Mouse (Mus musculus): ENCODE data around the gene Zfp367.

The Zfp367 gene

GRCm38 (mm10) chr13:64153083-64153682, at the start of gene Zfp367:
Gene Zfp367, minus strand, starts transcription at chr13:64153202.
- Histone ChIP-seq H3K36me3 (ENCODE audit: insufficient read depth, low read length) (peaks cover 14% of the 10 kb centered on the region), H3K9me3 (ENCODE audit: low read length) (no peaks in the 10 kb centered on the region), H3K4me1 (replicated peaks; ENCODE audit: low read depth, low read length) (peaks cover 61% of the 10 kb centered on the region), H3K4me3 (replicated peaks; ENCODE audit: low read length) (peak within 1 kb of the TSS; percentile 99), H3K27me3 (ENCODE audit: insufficient read depth, low read length) (no peaks in the 10 kb centered on the region)
- TF ChIP-seq CTCF (conservative IDR thresholded peaks at IDR 0.05; ENCODE audit: low read length) (no peak), NANOG (IDR thresholded peaks at IDR 0.05; ENCODE audit: borderline replicate concordance, low read length) (no peak), POU5F1 (IDR thresholded peaks at IDR 0.05; ENCODE audit: borderline replicate concordance, low read length) (no peak)

GRCm38 (mm10) chr13:64200911-64201310, 47.9 kb upstream of the Zfp367 start:
- no peak overlapping the region for H3K4me3 ChIP-seq (replicated peaks; ENCODE audit: low read length)
- no peak for TF ChIP-seq NANOG (IDR thresholded peaks at IDR 0.05; ENCODE audit: borderline replicate concordance, low read length)
- no peak for TF ChIP-seq CTCF (conservative IDR thresholded peaks at IDR 0.05; ENCODE audit: low read length)
- no peak for TF ChIP-seq POU5F1 (IDR thresholded peaks at IDR 0.05; ENCODE audit: borderline replicate concordance, low read length)

GRCm38 (mm10) chr13:64198310-64198709, 45.3 kb upstream of the Zfp367 start:
- Histone ChIP-seq H3K4me3 (replicated peaks; ENCODE audit: low read length) (no peak overlapping the region), H3K36me3 (ENCODE audit: insufficient read depth, low read length) (peaks cover 26% of the 10 kb centered on the region), H3K9me3 (ENCODE audit: low read length) (no peaks in the 10 kb centered on the region), H3K27me3 (ENCODE audit: insufficient read depth, low read length) (no peaks in the 10 kb centered on the region), H3K4me1 (replicated peaks; ENCODE audit: low read depth, low read length) (peaks cover 5% of the 10 kb centered on the region; the same call in 1 of the 2 replicates)
- TF ChIP-seq CTCF (conservative IDR thresholded peaks at IDR 0.05; ENCODE audit: low read length) (no peak), NANOG (IDR thresholded peaks at IDR 0.05; ENCODE audit: borderline replicate concordance, low read length) (no peak), POU5F1 (IDR thresholded peaks at IDR 0.05; ENCODE audit: borderline replicate concordance, low read length) (no peak)

More at GRCm38 (mm10) chr13:64200911-64201310, 47.9 kb upstream of the Zfp367 start:
- Histone ChIP-seq H3K36me3 (ENCODE audit: insufficient read depth, low read length) (peaks cover 22% of the 10 kb centered on the region), H3K4me1 (replicated peaks; ENCODE audit: low read depth, low read length) (peaks cover 12% of the 10 kb centered on the region), H3K9me3 (ENCODE audit: low read length) (no peaks in the 10 kb centered on the region), H3K27me3 (ENCODE audit: insufficient read depth, low read length) (no peaks in the 10 kb centered on the region)

GRCm38 (mm10) chr13:64197899-64198298, 44.9 kb upstream of the Zfp367 start:
- H3K4me1 ChIP-seq (replicated peaks; ENCODE audit: low read depth, low read length): peaks cover 5% of the 10 kb centered on the region; the same call in 1 of the 2 replicates
- TF ChIP-seq NANOG (IDR thresholded peaks at IDR 0.05; ENCODE audit: borderline replicate concordance, low read length) (no peak), POU5F1 (IDR thresholded peaks at IDR 0.05; ENCODE audit: borderline replicate concordance, low read length) (no peak), CTCF (conservative IDR thresholded peaks at IDR 0.05; ENCODE audit: low read length) (no peak)
- no peak overlapping the region for H3K4me3 ChIP-seq (replicated peaks; ENCODE audit: low read length)
- H3K9me3 ChIP-seq (ENCODE audit: low read length): no peaks in the 10 kb centered on the region
- H3K36me3 ChIP-seq (ENCODE audit: insufficient read depth, low read length): peaks cover 26% of the 10 kb centered on the region
- H3K27me3 ChIP-seq (ENCODE audit: insufficient read depth, low read length): no peaks in the 10 kb centered on the region

- H3K4me1 ChIP-seq (replicated peaks; ENCODE audit: low read depth, low read length): peaks cover 49% of the 10 kb centered on the region
- TF ChIP-seq POU5F1 (IDR thresholded peaks at IDR 0.05; ENCODE audit: borderline replicate concordance, low read length) (no peak), CTCF (conservative IDR thresholded peaks at IDR 0.05; ENCODE audit: low read length) (no peak), NANOG (IDR thresholded peaks at IDR 0.05; ENCODE audit: borderline replicate concordance, low read length) (no peak)
- no peaks in the 10 kb centered on the region for H3K27me3 ChIP-seq (ENCODE audit: insufficient read depth, low read length)
- no peaks in the 10 kb centered on the region for H3K9me3 ChIP-seq (ENCODE audit: low read length)
- H3K36me3 ChIP-seq (ENCODE audit: insufficient read depth, low read length): peaks cover 9% of the 10 kb centered on the region
- no peak overlapping the region for H3K4me3 ChIP-seq (replicated peaks; ENCODE audit: low read length)
These were observed 34.1 kb upstream of the Zfp367 start for GRCm38 (mm10) chr13:64187065-64187464.

- TF ChIP-seq POU5F1 (IDR thresholded peaks at IDR 0.05; ENCODE audit: borderline replicate concordance, low read length): no peak
- no peak for TF ChIP-seq CTCF (conservative IDR thresholded peaks at IDR 0.05; ENCODE audit: low read length)
- TF ChIP-seq NANOG (IDR thresholded peaks at IDR 0.05; ENCODE audit: borderline replicate concordance, low read length): no peak
- no peak overlapping the region for H3K4me3 ChIP-seq (replicated peaks; ENCODE audit: low read length)
- H3K9me3 ChIP-seq (ENCODE audit: low read length): no peaks in the 10 kb centered on the region
- H3K36me3 ChIP-seq (ENCODE audit: insufficient read depth, low read length): peaks cover 9% of the 10 kb centered on the region
- peaks cover 44% of the 10 kb centered on the region for H3K4me1 ChIP-seq (replicated peaks; ENCODE audit: low read depth, low read length)
- H3K27me3 ChIP-seq (ENCODE audit: insufficient read depth, low read length): no peaks in the 10 kb centered on the region
These were observed 33.5 kb upstream of the Zfp367 start for GRCm38 (mm10) chr13:64186516-64186915.

GRCm38 (mm10) chr13:64185586-64185985, 32.6 kb upstream of the Zfp367 start:
- TF ChIP-seq CTCF (conservative IDR thresholded peaks at IDR 0.05; ENCODE audit: low read length): no peak
- TF ChIP-seq NANOG (IDR thresholded peaks at IDR 0.05; ENCODE audit: borderline replicate concordance, low read length): no peak
- no peak for TF ChIP-seq POU5F1 (IDR thresholded peaks at IDR 0.05; ENCODE audit: borderline replicate concordance, low read length)
- Histone ChIP-seq H3K27me3 (ENCODE audit: insufficient read depth, low read length) (no peaks in the 10 kb centered on the region), H3K36me3 (ENCODE audit: insufficient read depth, low read length) (peaks cover 9% of the 10 kb centered on the region), H3K9me3 (ENCODE audit: low read length) (no peaks in the 10 kb centered on the region), H3K4me1 (replicated peaks; ENCODE audit: low read depth, low read length) (peaks cover 43% of the 10 kb centered on the region), H3K4me3 (replicated peaks; ENCODE audit: low read length) (no peak overlapping the region)

GRCm38 (mm10) chr13:64185176-64185575, 32.2 kb upstream of the Zfp367 start:
- peaks cover 40% of the 10 kb centered on the region for H3K4me1 ChIP-seq (replicated peaks; ENCODE audit: low read depth, low read length)
- no peaks in the 10 kb centered on the region for H3K27me3 ChIP-seq (ENCODE audit: insufficient read depth, low read length)
- TF ChIP-seq CTCF (conservative IDR thresholded peaks at IDR 0.05; ENCODE audit: low read length) (no peak), POU5F1 (IDR thresholded peaks at IDR 0.05; ENCODE audit: borderline replicate concordance, low read length) (no peak), NANOG (IDR thresholded peaks at IDR 0.05; ENCODE audit: borderline replicate concordance, low read length) (no peak)
- peaks cover 9% of the 10 kb centered on the region for H3K36me3 ChIP-seq (ENCODE audit: insufficient read depth, low read length)
- H3K9me3 ChIP-seq (ENCODE audit: low read length): no peaks in the 10 kb centered on the region
- no peak overlapping the region for H3K4me3 ChIP-seq (replicated peaks; ENCODE audit: low read length)

GRCm38 (mm10) chr13:64184361-64184760, 31.4 kb upstream of the Zfp367 start:
- no peaks in the 10 kb centered on the region for H3K27me3 ChIP-seq (ENCODE audit: insufficient read depth, low read length)

More at GRCm38 (mm10) chr13:64184361-64184760, 31.4 kb upstream of the Zfp367 start:
- peaks cover 9% of the 10 kb centered on the region for H3K36me3 ChIP-seq (ENCODE audit: insufficient read depth, low read length)
- TF ChIP-seq NANOG (IDR thresholded peaks at IDR 0.05; ENCODE audit: borderline replicate concordance, low read length) (no peak), POU5F1 (IDR thresholded peaks at IDR 0.05; ENCODE audit: borderline replicate concordance, low read length) (no peak), CTCF (conservative IDR thresholded peaks at IDR 0.05; ENCODE audit: low read length) (no peak)
- no peak overlapping the region for H3K4me3 ChIP-seq (replicated peaks; ENCODE audit: low read length)
- no peaks in the 10 kb centered on the region for H3K9me3 ChIP-seq (ENCODE audit: low read length)
- peaks cover 32% of the 10 kb centered on the region for H3K4me1 ChIP-seq (replicated peaks; ENCODE audit: low read depth, low read length)

All from E14TG2a.4 (cell line).